Mouse (Mus musculus) gastrocnemius, postnatal 25 days (tissue): ENCODE data around the gene Sgcd. TPM values are rescaled to one million over a fixed set of nuclear protein-coding genes. Genes with fewer than 3 reads are reported as not detected.

Experiments used
- DNase-seq: peaks from one replicate; pipeline ENCODE4 v3.0.0; 2022
- total RNA-seq, 2 experiments: library from RNA; stranded (reverse); gene quantifications; 1 replicate in 1 of 2; 2 replicates in 1 of 2; pipeline ENCODE4 v1.2.3; 2021

The Sgcd gene
- total RNA-seq, 2 experiments from 2014 or later: 67.4 to 75.2 TPM

GRCm38 (mm10) chr11:47130432-47130831 is 858.3 kb downstream of the Sgcd start:
- no peak for DNase-seq

DNA sequence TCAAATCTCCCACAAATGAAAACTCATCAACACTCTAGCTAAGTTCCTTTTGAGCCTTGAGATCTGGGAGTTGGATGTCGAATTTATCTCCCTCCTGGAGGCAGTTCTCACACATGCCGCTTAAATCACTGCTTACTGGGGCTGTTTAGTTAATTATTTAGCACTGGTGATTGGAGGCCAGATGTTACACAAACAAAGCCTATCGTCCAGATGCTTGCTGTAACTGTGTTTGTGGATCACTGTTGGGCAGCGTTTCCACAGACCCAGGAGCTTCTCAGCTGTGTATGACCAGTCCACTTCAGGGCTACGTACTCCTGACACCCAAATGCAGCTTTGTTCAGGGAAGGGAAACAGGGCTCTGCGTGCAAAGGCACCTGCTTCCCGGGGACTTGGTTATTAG is 858.8 kb downstream of the Sgcd start:
- peak; percentile 12 for DNase-seq

- DNase-seq: no peak
These were observed 859.6 kb downstream of the Sgcd start for GRCm38 (mm10) chr11:47129166-47129565.

DNA sequence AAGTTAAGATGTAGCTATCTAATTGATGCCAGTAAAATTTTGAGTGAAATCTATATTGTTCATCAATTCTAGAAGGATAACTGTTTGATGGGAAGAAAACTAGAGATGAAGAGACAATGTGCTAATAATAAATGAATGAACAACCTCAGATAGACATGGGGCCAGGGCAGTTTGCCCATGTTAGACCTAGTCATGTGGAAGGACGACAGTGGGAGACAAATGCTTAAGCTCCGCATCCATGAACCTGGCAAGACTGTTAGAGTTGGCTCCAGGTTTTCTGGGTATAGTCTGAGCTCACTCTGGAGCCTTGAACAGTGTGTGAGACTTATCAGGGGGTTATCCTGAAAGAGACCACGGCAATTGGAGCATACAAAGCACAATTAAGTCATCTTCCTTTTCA is 860.4 kb downstream of the Sgcd start:
- no peak for DNase-seq

GRCm38 (mm10) chr11:47120874-47121273 is 867.9 kb downstream of the Sgcd start:
- DNase-seq: no peak

- DNase-seq: no peak
These were observed 870.9 kb downstream of the Sgcd start for GRCm38 (mm10) chr11:47117896-47118295.

DNA sequence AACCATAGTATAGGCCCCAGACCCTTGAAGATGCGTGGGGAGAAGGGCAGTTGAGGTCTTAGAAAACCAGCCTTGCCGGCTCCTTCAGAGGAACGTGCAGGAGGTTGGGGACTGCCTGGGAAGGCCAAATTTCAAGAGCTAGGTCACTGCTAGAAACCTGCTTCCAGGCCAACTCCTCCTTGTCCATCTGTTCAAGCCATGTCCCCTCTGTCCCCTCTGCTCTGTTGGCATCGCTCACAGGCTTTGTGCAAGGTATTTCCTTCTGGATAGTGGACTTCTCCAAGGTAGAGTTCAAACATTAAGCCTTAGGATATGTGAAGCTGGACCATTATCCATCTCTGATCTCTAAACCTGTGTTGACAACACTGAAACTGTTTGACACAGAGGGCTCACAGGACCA is 874.4 kb downstream of the Sgcd start:
- DNase-seq: no peak

DNA sequence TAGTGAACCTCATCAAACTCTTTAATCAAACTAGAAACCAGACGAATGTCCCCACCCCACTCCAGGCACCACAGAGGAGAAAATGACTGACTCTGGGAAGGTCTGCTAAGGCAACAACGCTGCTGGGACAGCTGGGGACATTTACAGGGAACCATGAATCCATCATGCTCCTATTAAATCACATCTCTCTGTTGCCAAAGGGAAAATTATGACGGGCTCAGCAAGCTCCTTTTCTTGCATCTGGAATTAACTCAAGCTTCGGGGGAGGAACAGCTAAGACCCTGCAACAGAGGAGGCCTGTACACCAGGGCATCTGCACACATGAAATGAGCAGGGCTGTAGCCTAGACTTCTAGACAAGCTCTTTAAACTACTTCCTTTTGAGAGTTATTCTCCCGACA is 875.7 kb downstream of the Sgcd start:
- DNase-seq: no peak

DNA sequence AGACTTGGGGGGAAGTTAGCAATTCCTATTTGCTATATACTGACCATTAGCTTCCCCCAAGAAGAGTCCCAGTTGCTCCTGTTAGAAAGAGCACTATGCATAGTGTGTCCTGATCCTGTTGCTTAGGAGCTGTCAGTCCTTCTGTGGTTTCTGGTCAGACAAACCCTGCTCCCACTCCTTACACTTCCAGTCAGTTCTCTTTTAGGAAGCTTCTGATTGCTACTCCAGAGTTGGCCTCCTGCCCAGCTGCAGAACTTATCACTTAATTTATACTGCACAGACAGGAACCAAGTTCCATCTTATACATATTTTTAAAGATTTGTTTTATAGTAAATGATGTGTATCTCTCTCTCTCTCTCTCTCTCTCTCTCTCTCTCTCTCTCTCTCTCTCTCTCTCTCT is 878.5 kb downstream of the Sgcd start:
- no peak for DNase-seq

DNA sequence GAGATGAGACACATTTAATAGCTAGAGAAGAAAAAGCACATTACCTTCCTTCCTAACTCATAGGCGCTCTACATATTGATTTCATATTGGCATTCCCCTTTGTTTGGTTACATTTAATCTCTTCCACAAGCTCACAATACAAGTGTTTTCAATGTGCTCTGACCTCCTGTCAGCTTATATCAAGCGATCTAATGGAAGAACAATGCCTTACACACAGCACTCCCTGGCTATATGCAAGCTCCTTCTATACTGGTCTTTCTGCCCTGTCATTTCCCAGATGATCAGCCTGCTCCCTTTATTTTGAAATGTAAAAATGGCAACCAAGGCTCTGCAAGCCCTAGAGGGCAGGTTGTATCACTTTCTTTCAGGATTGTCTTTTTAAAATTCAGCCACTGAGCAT is 881.1 kb downstream of the Sgcd start:
- no peak for DNase-seq

- DNase-seq: no peak
These were observed 895.4 kb downstream of the Sgcd start for GRCm38 (mm10) chr11:47093296-47093912.

DNA sequence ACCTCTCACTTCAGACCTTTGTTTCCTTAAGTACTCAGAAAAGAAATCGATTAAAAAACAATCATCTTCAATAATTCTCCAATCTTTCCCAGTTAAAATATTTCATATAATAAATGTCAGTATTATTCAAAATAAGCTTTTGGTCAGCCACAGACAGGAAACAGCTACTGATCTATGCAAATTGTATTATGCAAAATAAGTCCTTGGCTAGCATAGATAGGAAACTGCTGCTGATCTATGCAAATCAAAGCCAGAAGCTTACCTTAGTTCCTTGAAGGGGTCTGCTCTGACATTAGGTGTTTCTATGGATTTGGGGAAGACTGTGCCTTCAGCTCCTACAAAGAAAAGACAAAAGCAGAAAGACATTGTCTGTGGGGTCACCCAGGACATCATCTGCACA is 906.3 kb downstream of the Sgcd start:
- DNase-seq: no peak

GRCm38 (mm10) chr11:47073538-47073937 is 915.2 kb downstream of the Sgcd start:
- DNase-seq: no peak

- no peak for DNase-seq
These were observed 917.6 kb downstream of the Sgcd start for GRCm38 (mm10) chr11:47071161-47071560.

- DNase-seq: no peak
These were observed 918.9 kb downstream of the Sgcd start for GRCm38 (mm10) chr11:47069769-47070384.

- DNase-seq: no peak
These were observed 925.1 kb downstream of the Sgcd start for GRCm38 (mm10) chr11:47063690-47064089.

DNA sequence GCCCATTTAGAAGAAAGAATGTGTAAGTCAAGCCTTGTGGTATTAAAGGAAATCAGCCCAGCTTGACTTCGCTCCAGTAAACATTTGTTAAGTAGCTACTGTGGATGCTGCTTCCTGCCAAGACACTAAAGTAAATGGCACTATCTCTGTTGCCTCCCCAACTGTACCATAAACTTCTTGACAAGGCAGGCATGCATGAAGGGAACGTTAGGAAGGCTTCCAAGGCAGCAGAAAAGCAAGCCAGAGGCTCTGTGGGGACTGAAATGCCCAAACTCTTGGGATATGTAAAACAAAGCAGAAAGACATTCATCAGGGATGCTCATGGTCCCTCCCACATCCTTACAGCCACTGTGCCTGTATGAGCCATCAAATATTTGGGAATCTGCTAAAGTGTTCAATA is 938.4 kb downstream of the Sgcd start:
- DNase-seq: no peak

- DNase-seq: no peak
These were observed 939.0 kb downstream of the Sgcd start for GRCm38 (mm10) chr11:47049756-47050155.

DNA sequence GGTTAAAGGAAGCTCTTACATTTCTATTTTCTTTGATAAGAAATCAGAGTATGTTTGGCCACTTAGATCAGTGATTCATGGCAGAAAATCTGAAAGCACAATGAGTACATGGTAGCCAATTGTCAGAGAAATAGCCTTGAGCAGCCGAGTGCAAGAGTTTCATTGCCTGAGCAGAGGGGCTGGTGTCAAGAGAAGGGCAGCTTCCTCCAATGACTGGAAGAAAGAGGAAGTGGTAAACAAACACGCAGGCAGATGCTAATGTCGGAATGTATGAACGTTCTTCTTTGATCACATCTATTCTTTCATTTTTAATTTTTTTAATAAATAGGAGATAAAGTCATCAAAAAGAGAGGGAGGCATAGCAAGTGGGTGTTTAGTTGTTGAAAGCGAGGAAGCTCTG is 956.5 kb downstream of the Sgcd start:
- no peak for DNase-seq

DNA sequence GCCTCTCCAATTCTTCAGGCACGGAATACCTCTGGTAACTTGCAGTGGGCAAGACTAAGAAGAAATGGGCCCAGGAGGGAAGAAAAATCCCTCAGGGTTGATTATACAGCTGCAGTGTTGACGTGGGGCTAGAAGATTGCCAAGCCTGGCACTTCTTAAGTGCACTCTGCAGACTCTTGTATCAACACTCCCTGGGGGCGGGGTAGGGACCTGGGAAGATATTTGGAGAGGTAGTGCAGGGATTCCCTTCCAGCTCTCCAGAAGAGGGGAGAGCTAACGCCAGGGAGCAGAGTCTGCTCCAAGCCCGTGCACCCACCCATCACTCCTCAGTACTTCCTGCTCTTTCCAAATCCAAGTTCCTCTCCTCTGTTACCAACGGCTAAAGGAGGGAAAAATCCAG is 967.9 kb downstream of the Sgcd start:
- peak; percentile 5 for DNase-seq

GRCm38 (mm10) chr11:47018139-47018538 is 970.6 kb downstream of the Sgcd start:
- no peak for DNase-seq

- no peak for DNase-seq
These were observed 973.1 kb downstream of the Sgcd start for GRCm38 (mm10) chr11:47015683-47016082.

GRCm38 (mm10) chr11:47014278-47014677 is 974.5 kb downstream of the Sgcd start:
- DNase-seq: no peak

DNA sequence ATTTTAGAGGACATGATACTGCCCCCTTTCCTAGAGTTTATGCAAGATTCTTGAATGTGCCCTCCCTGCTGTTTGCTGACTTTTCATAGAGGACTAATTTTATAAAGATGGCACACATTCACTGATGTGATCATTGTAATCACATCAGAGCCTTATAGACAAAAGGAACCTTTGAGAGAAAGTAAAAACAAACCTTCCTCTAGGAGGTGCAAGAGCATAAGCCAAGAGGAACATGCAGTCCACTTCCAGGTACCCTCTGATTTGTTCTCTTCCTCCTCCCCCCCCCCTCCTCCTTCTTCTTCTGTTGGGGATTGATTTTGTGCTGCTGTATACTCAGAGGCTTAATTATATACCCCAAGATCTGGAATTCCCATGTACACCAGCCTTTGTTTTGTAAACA is 978.6 kb downstream of the Sgcd start:
- no peak for DNase-seq
